Mouse (Mus musculus) MEL (cell line): ENCODE results near the gene Tln2. TPM values are rescaled to one million over a fixed set of nuclear protein-coding genes. Genes with fewer than 3 reads are reported as not detected.

ENCODE experiments used
- DNase-seq: peaks from one replicate; pipeline ENCODE4 v3.0.0; 2011; ENCODE audit warnings: low read depth, low spot score
- H3K27ac ChIP-seq: 2 replicates; pipeline ENCODE4 v1.5.1; 2012; ENCODE audit warnings: low read depth, mild to moderate bottlenecking, control low read depth, low read length, moderate library complexity; ENCODE audit not compliant: control insufficient read depth
- H3K27me3 ChIP-seq, 2 experiments: fragments of 150-350 bp in 1 of 2; sonication (generic) in 1 of 2; 2 replicates each; pipeline ENCODE4 v1.6.1; 2012; ENCODE audit warnings: low read length in 2 of 2, mild to moderate bottlenecking in 2 of 2, improper control_type of control experiment in 1 of 2, moderate library complexity in 1 of 2; ENCODE audit not compliant: insufficient read depth in 2 of 2, control insufficient read depth in 1 of 2
- H3K36me3 ChIP-seq, 2 experiments: 2 replicates each; pipeline ENCODE4 v1.6.1; 2012 to 2014; ENCODE audit warnings: low read length in 2 of 2, improper control_type of control experiment in 1 of 2, inconsistent platforms in 1 of 2, mild to moderate bottlenecking in 1 of 2; ENCODE audit not compliant: insufficient read depth in 2 of 2, control insufficient read depth in 1 of 2
- H3K4me1 ChIP-seq, 2 experiments: fragments of 150-350 bp in 1 of 2; sonication (generic) in 1 of 2; 2 replicates each; pipeline ENCODE4 v1.6.1; 2012; ENCODE audit warnings: low read length in 2 of 2, improper control_type of control experiment in 1 of 2, mild to moderate bottlenecking in 1 of 2; ENCODE audit not compliant: insufficient read depth in 2 of 2, control insufficient read depth in 1 of 2
- H3K4me3 ChIP-seq, 2 experiments: fragments of 150-350 bp in 1 of 2; sonication (generic) in 1 of 2; 2 replicates each; pipeline ENCODE4 v1.5.1; 2012; ENCODE audit warnings: low read depth in 2 of 2, low read length in 2 of 2, mild to moderate bottlenecking in 2 of 2, moderate library complexity in 2 of 2, control low read depth in 1 of 2, improper control_type of control experiment in 1 of 2; ENCODE audit not compliant: control insufficient read depth in 1 of 2, insufficient read depth in 1 of 2
- H3K79me2 ChIP-seq: 2 replicates; pipeline ENCODE4 v1.6.1; 2012; ENCODE audit warnings: mild to moderate bottlenecking, low read length, moderate library complexity; ENCODE audit not compliant: control insufficient read depth, poor library complexity, insufficient read depth
- H3K9ac ChIP-seq: 2 replicates; pipeline ENCODE4 v1.6.1; 2012; ENCODE audit warnings: low read depth, mild to moderate bottlenecking, control low read depth, low read length, moderate library complexity; ENCODE audit not compliant: control insufficient read depth, poor library complexity, severe bottlenecking
- H3K9me3 ChIP-seq: fragments of 150-350 bp; sonication (generic); replicated peaks from 2 replicates; pipeline ENCODE4 v1.6.1; 2012; ENCODE audit warnings: mild to moderate bottlenecking, low read length, improper control_type of control experiment, moderate library complexity; ENCODE audit not compliant: insufficient read depth
- BHLHE40 ChIP-seq: IDR thresholded peaks from 2 replicates; pipeline ENCODE4 v1.6.1; 2012; ENCODE audit warnings: low read depth, mild to moderate bottlenecking, inconsistent platforms, low read length, improper control_type of control experiment, borderline replicate concordance
- CHD1 ChIP-seq: IDR thresholded peaks from 2 replicates; pipeline ENCODE4 v1.6.1; 2012; ENCODE audit warnings: low read depth, mild to moderate bottlenecking, inconsistent platforms, low read length, improper control_type of control experiment
- CHD2 ChIP-seq: IDR thresholded peaks from 2 replicates; pipeline ENCODE4 v1.6.1; 2011; ENCODE audit warnings: low read length, improper control_type of control experiment
- CTCF ChIP-seq, 3 experiments: IDR thresholded peaks in 2 of 3; conservative IDR thresholded peaks in 1 of 3; 2 replicates each; pipeline ENCODE4 v1.5.1; 2011 to 2012; ENCODE audit warnings: low read length in 3 of 3, low read depth in 2 of 3, mild to moderate bottlenecking in 2 of 3, improper control_type of control experiment in 1 of 3, inconsistent platforms in 1 of 3, mixed read lengths in 1 of 3, moderate library complexity in 1 of 3; ENCODE audit not compliant: control insufficient read depth in 1 of 3, insufficient read depth in 1 of 3, poor library complexity in 1 of 3, severe bottlenecking in 1 of 3
- E2F4 ChIP-seq: IDR thresholded peaks from 2 replicates; pipeline ENCODE4 v1.6.1; 2011; ENCODE audit warnings: low read depth, low read length, improper control_type of control experiment, borderline replicate concordance
- ELF1 ChIP-seq: IDR thresholded peaks from 2 replicates; pipeline ENCODE4 v1.6.1; 2014; ENCODE audit warnings: low read depth, mild to moderate bottlenecking, inconsistent platforms, low read length, improper control_type of control experiment, moderate library complexity
- EP300 ChIP-seq, 2 experiments: IDR thresholded peaks; 2 replicates each; pipeline ENCODE4 v1.6.1; 2011; ENCODE audit warnings: improper control_type of control experiment in 2 of 2, low read length in 2 of 2, low read depth in 1 of 2, mild to moderate bottlenecking in 1 of 2
- ETS1 ChIP-seq: IDR thresholded peaks from 2 replicates; pipeline ENCODE4 v1.6.1; 2012; ENCODE audit warnings: low read depth, mild to moderate bottlenecking, inconsistent platforms, low read length, improper control_type of control experiment, moderate library complexity
- GABPA ChIP-seq: IDR thresholded peaks from 2 replicates; pipeline ENCODE4 v1.6.1; 2012; ENCODE audit warnings: low read depth, mild to moderate bottlenecking, inconsistent platforms, low read length, improper control_type of control experiment, moderate library complexity
- GATA1 ChIP-seq: IDR thresholded peaks from 2 replicates; pipeline ENCODE4 v1.6.1; 2011; ENCODE audit warnings: low read depth, low read length, improper control_type of control experiment
- HCFC1 ChIP-seq: IDR thresholded peaks from 2 replicates; pipeline ENCODE4 v1.6.1; 2012; ENCODE audit warnings: low read depth, mild to moderate bottlenecking, inconsistent platforms, low read length, improper control_type of control experiment, moderate library complexity
- MAX ChIP-seq: IDR thresholded peaks from 2 replicates; pipeline ENCODE4 v1.6.1; 2011; ENCODE audit warnings: low read length, improper control_type of control experiment
- MEF2A ChIP-seq: IDR thresholded peaks from 2 replicates; pipeline ENCODE4 v1.6.1; 2014; ENCODE audit warnings: low read depth, mild to moderate bottlenecking, inconsistent platforms, low read length, improper control_type of control experiment; ENCODE audit not compliant: poor library complexity, insufficient replicate concordance, severe bottlenecking; ENCODE audit errors: extremely low read depth
- MXI1 ChIP-seq: IDR thresholded peaks from 2 replicates; pipeline ENCODE4 v1.6.1; 2011; ENCODE audit warnings: mild to moderate bottlenecking, low read depth, low read length, improper control_type of control experiment
- MYB ChIP-seq: IDR thresholded peaks from 2 replicates; pipeline ENCODE4 v1.6.1; 2011; ENCODE audit warnings: mild to moderate bottlenecking, low read depth, low read length, improper control_type of control experiment
- MYC ChIP-seq: IDR thresholded peaks from 2 replicates; pipeline ENCODE4 v1.6.1; 2011; ENCODE audit warnings: low read depth, mild to moderate bottlenecking, low read length, improper control_type of control experiment, moderate library complexity
- NRF1 ChIP-seq: IDR thresholded peaks from 2 replicates; pipeline ENCODE4 v1.6.1; 2014; ENCODE audit warnings: low read depth, mild to moderate bottlenecking, inconsistent platforms, low read length, improper control_type of control experiment, moderate library complexity; ENCODE audit not compliant: poor library complexity, insufficient read depth, severe bottlenecking
- SMC3 ChIP-seq: IDR thresholded peaks from 2 replicates; pipeline ENCODE4 v1.6.1; 2011; ENCODE audit warnings: low read depth, low read length, improper control_type of control experiment
- TAL1 ChIP-seq: IDR thresholded peaks from 2 replicates; pipeline ENCODE4 v1.6.1; 2012; ENCODE audit warnings: mild to moderate bottlenecking, inconsistent platforms, low read length, moderate library complexity, mixed read lengths
- TBP ChIP-seq: IDR thresholded peaks from 2 replicates; pipeline ENCODE4 v1.8.0; 2011; ENCODE audit warnings: low read depth, low read length, improper control_type of control experiment
- TCF12 ChIP-seq: IDR thresholded peaks from 2 replicates; pipeline ENCODE4 v1.6.1; 2014; ENCODE audit warnings: low read depth, mild to moderate bottlenecking, inconsistent platforms, low read length, improper control_type of control experiment, moderate library complexity
- USF1 ChIP-seq: IDR thresholded peaks from 2 replicates; pipeline ENCODE4 v1.6.1; 2014; ENCODE audit warnings: low read depth, mild to moderate bottlenecking, inconsistent platforms, low read length, improper control_type of control experiment, moderate library complexity
- ZC3H11A ChIP-seq: IDR thresholded peaks from 2 replicates; pipeline ENCODE4 v1.6.1; 2012; ENCODE audit warnings: low read depth, mild to moderate bottlenecking, inconsistent platforms, low read length, improper control_type of control experiment
- ZKSCAN1 ChIP-seq: IDR thresholded peaks from 2 replicates; pipeline ENCODE4 v1.6.1; 2012; ENCODE audit warnings: low read depth, mild to moderate bottlenecking, inconsistent platforms, low read length, improper control_type of control experiment, moderate library complexity
- polyA plus RNA-seq, 2 experiments: library from polyadenylated mRNA; stranded (reverse) in 1 of 2; unstranded in 1 of 2; fragments of >175 nt in 1 of 2; fragments of >200 nt in 1 of 2; gene quantifications; 2 replicates each; pipeline versions ENCODE4 v1.2.1 to v1.2.4; 2012; ENCODE audit warnings: low replicate concordance in 2 of 2, low read depth in 1 of 2; ENCODE audit not compliant: insufficient read length in 2 of 2, insufficient read depth in 1 of 2, missing spikeins in 1 of 2
- total RNA-seq: library from RNA; depleted of rRNA; stranded (reverse); fragments of 300-350 nt; gene quantifications from 2 replicates; pipeline ENCODE4 v1.2.3, GENCODE M21; 2012

The Tln2 gene
- total and polyA plus RNA-seq, 3 experiments: not detected

DNA sequence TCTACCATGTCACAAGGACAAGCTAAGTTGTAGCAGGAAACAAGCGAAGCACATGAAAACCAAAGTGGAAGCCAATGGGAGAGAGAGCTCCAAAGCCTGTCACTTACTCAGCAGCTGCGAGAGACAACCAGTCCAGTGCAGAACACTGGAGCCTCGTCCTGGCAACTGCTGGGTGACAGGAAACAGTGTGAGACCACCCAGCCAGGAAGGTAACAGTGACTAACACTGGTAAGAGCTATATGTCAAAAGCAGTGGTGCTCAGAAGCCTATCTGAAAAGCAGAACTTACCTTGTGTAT lies 14.1 kb upstream of the Tln2 start:
- H3K79me2 ChIP-seq: no peaks in the 10 kb centered on the region
- H3K9me3 ChIP-seq: no peaks in the 10 kb centered on the region
- H3K4me3 ChIP-seq: no peak overlapping the region
- no peak overlapping the region for H3K27ac ChIP-seq
- no peaks in the 10 kb centered on the region for H3K36me3 ChIP-seq
- DNase-seq: no peak
- no peaks in the 10 kb centered on the region for H3K4me1 ChIP-seq
- TF ChIP-seq CHD1: no peak
- no peak for TF ChIP-seq MYB
- TF ChIP-seq NRF1: no peak
- no peak for TF ChIP-seq E2F4
- no peak for TF ChIP-seq GABPA
- no peak for TF ChIP-seq MYC
- TF ChIP-seq BHLHE40: no peak
- no peak for TF ChIP-seq CHD2
- no peak for TF ChIP-seq GATA1
- no peak for TF ChIP-seq ETS1
- H3K27me3 ChIP-seq: no peaks in the 10 kb centered on the region
- H3K9ac ChIP-seq: no peak overlapping the region

DNA sequence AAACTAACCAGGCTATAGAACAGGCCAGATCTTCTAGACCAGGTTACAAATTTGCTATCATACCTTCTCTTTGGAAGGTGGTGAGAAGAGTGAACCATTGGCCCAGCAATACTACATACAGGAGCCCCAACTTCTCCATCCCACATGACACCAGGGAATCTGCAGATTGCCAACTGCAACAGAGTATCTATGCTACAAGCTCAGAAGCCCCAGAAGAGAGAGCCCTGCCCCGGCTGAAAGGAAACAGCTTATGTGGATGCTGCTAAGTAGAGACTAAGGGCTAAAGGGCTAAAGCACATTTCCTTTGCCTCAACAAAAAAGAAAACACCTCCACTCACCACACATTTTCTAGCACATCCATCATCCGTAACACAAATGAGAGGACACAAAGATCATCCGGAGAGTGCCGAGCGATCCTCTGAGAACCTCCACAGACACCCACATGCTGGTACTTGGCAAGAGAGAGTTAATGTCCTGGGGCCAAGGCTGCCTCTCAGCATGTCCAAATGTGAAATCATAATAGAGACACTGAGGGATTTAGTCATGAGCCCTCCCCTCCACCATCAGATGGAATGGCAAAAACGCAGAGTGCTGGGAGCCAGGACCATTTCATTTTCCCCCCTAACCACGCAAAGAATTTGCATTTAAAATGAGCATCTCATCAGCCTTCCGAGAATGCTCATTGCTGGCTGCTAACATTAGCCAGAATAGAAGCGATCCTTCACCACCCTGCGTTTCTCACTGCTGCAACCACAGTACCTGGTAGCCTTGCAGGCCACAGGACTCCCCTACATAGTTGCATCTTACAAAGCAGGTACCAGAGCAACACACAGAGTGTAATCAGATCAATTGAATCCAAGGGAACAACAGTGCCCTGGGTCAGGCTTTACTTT lies 13.5 kb upstream of the Tln2 start:
- H3K79me2 ChIP-seq: no peaks in the 10 kb centered on the region
- no peak for DNase-seq
- H3K27me3 ChIP-seq: no peaks in the 10 kb centered on the region
- TF ChIP-seq CTCF (IDR thresholded peaks at IDR 0.05 in 2 of 3, conservative IDR thresholded peaks at IDR 0.05 in 1 of 3; ENCODE audit: control insufficient read depth in 1 of 3, insufficient read depth in 1 of 3, low read depth in 2 of 3, low read length in 3 of 3, poor library complexity in 1 of 3, severe bottlenecking in 1 of 3) (no peak), TAL1 (no peak), ELF1 (no peak), E2F4 (no peak), GATA1 (no peak), MAX (no peak), TCF12 (no peak), CHD2 (no peak), MEF2A (no peak), SMC3 (no peak), USF1 (no peak), BHLHE40 (no peak), CHD1 (no peak), ZKSCAN1 (no peak), GABPA (no peak), MXI1 (no peak), HCFC1 (no peak), ZC3H11A (no peak), TBP (no peak), EP300 (IDR thresholded peaks at IDR 0.05; ENCODE audit: low read depth in 1 of 2, low read length in 2 of 2) (no peak)
- TF ChIP-seq, all 39 proteins: peak for 0
- H3K9me3 ChIP-seq: no peaks in the 10 kb centered on the region
- H3K27ac ChIP-seq: no peak overlapping the region
- H3K36me3 ChIP-seq: no peaks in the 10 kb centered on the region
- no peak overlapping the region for H3K4me3 ChIP-seq
- no peaks in the 10 kb centered on the region for H3K4me1 ChIP-seq
- H3K9ac ChIP-seq: no peak overlapping the region
